8 mouse cellular contexts compared by ENCODE assay signal in genomic region chr1:175692246-175692996, GRCm38 (mm10). TPM values are rescaled to one million over a fixed set of nuclear protein-coding genes. Genes with fewer than 3 reads are reported as not detected.
DNase-seq lines count a peak whose midpoint lies in the region; ATAC-seq and TF ChIP-seq lines count a peak whose summit lies in the region.

Opn3 (minus strand) TSS chr1:175692776.
Chml (minus strand) TSS chr1:175692901.

- H3K4me1 ChIP-seq in MEL (ENCODE audit: control insufficient read depth in 1 of 2, insufficient read depth in 2 of 2, low read length in 2 of 2): no peaks in the 10 kb centered on the region; a peak in 2 of 4 replicates
- no peaks in the 10 kb centered on the region for H3K4me1 ChIP-seq in cerebellum, adult 2 months (ENCODE audit: control insufficient read depth, insufficient read depth, low read length)
- peaks cover 5% of the 10 kb centered on the region for H3K4me1 ChIP-seq in forebrain, postnatal 0 days (ENCODE audit: insufficient read depth)
- peaks cover 22% of the 10 kb centered on the region for H3K4me1 ChIP-seq in lung, embryonic 15.5 days

- DNase-seq in MEL (ENCODE audit: low read depth, low spot score): peak; percentile 99
- DNase-seq in cerebellum, adult 2 months: peak; percentile 98
- peak; percentile 96 for DNase-seq in forebrain, postnatal 0 days
- peak; percentile 99 for DNase-seq in heart, postnatal 4 days
- peak; percentile 95 to 96 for DNase-seq in layer of hippocampus, adult 8-10 months (ENCODE audit: low spot score in 2 of 2)
- DNase-seq in ovary, adult 18-20 months (ENCODE audit: low spot score): peak; percentile 99
- DNase-seq in thymus, postnatal 0 days (ENCODE audit: low spot score): peak; percentile 100

- WGBS in cerebellum, adult 2 months: under 1% methylated on average over 72 of the region's 73 CpGs
- 1% methylated on average over 73 of the region's 73 CpGs for WGBS in forebrain, postnatal 0 days
- under 1% methylated on average over 32 of the region's 73 CpGs for WGBS in lung, embryonic 15.5 days

- TF ChIP-seq RAD21 in MEL (IDR thresholded peaks at IDR 0.05; ENCODE audit: low read depth, low read length): no peak

- no peaks in the 10 kb centered on the region for H3K9me3 ChIP-seq in MEL (replicated peaks; ENCODE audit: insufficient read depth, low read length)
- no peaks in the 10 kb centered on the region for H3K9me3 ChIP-seq in forebrain, postnatal 0 days (ENCODE audit: low read length)
- H3K9me3 ChIP-seq in lung, embryonic 15.5 days: no peaks in the 10 kb centered on the region

- peak within 1 kb of the TSS; percentile 95 for H3K4me2 ChIP-seq in forebrain, postnatal 0 days (ENCODE audit: low read depth)
- H3K4me2 ChIP-seq in lung, embryonic 15.5 days: peak within 1 kb of the TSS; percentile 93

- H3K79me2 ChIP-seq in MEL (ENCODE audit: control insufficient read depth, insufficient read depth, low read length, poor library complexity): peaks cover 6% of the 10 kb centered on the region

- TF ChIP-seq EP300 in MEL (IDR thresholded peaks at IDR 0.05; ENCODE audit: low read depth in 1 of 2, low read length in 2 of 2): no peak

- peak; percentile 93 to 96 for TF ChIP-seq POLR2A in MEL (IDR thresholded peaks at IDR 0.05; ENCODE audit: control insufficient read depth in 1 of 2, insufficient read depth in 1 of 2, low read depth in 1 of 2, low read length in 2 of 2, poor library complexity in 1 of 2)
- TF ChIP-seq POLR2A in cerebellum, adult 2 months (IDR thresholded peaks at IDR 0.05; ENCODE audit: borderline replicate concordance, insufficient read depth, low read length): peak; percentile 39; the same call in 1 of the 2 replicates

- peaks cover 0 to 13% of the 10 kb centered on the region in 2 experiments; a peak in 2 of 4 replicates for H3K36me3 ChIP-seq in MEL (ENCODE audit: control insufficient read depth in 1 of 2, insufficient read depth in 2 of 2, low read length in 2 of 2)
- H3K36me3 ChIP-seq in forebrain, postnatal 0 days (ENCODE audit: insufficient read depth): peaks cover 5% of the 10 kb centered on the region; the same call in 1 of the 2 replicates
- peaks cover 7% of the 10 kb centered on the region; the same call in 1 of the 2 replicates for H3K36me3 ChIP-seq in lung, embryonic 15.5 days

- no peak for TF ChIP-seq CTCF in MEL (IDR thresholded peaks at IDR 0.05 in 2 of 3, conservative IDR thresholded peaks at IDR 0.05 in 1 of 3; ENCODE audit: control insufficient read depth in 1 of 3, insufficient read depth in 1 of 3, low read depth in 2 of 3, low read length in 3 of 3, poor library complexity in 1 of 3, severe bottlenecking in 1 of 3)
- no peak for TF ChIP-seq CTCF in cerebellum, adult 2 months (IDR thresholded peaks at IDR 0.05; ENCODE audit: borderline replicate concordance, insufficient read depth, low read depth, low read length)
- no peak for TF ChIP-seq CTCF in forebrain, postnatal 0 days (IDR thresholded peaks at IDR 0.05; ENCODE audit: low read depth)

- peak within 1 kb of the TSS; percentile 49 for H3K27ac ChIP-seq in MEL (ENCODE audit: control insufficient read depth, low read depth, low read length)
- no peak within 1 kb of the TSS for H3K27ac ChIP-seq in cerebellum, adult 2 months (ENCODE audit: insufficient read depth, low read length)
- peak within 1 kb of the TSS; percentile 84 for H3K27ac ChIP-seq in forebrain, postnatal 0 days (ENCODE audit: low read depth, low read length)
- peak within 1 kb of the TSS; percentile 90 for H3K27ac ChIP-seq in lung, embryonic 15.5 days

- ATAC-seq in forebrain, postnatal 0 days: peak; percentile 94
- peak; percentile 98 for ATAC-seq in lung, embryonic 15.5 days (ENCODE audit: borderline replicate concordance, extremely low read depth, low FRiP score, low TSS enrichment)

- H3K9ac ChIP-seq in MEL (ENCODE audit: control insufficient read depth, low read depth, low read length, poor library complexity, severe bottlenecking): peak within 1 kb of the TSS; percentile 88
- H3K9ac ChIP-seq in forebrain, postnatal 0 days: peak within 1 kb of the TSS; percentile 82
- H3K9ac ChIP-seq in lung, embryonic 15.5 days: peak within 1 kb of the TSS; percentile 83

- H3K27me3 ChIP-seq in MEL (ENCODE audit: control insufficient read depth in 1 of 2, insufficient read depth in 2 of 2, low read length in 2 of 2): no peaks in the 10 kb centered on the region
- H3K27me3 ChIP-seq in cerebellum, adult 2 months (ENCODE audit: control insufficient read depth, insufficient read depth, low read length): no peaks in the 10 kb centered on the region
- no peaks in the 10 kb centered on the region for H3K27me3 ChIP-seq in forebrain, postnatal 0 days (ENCODE audit: insufficient read depth, low read length)
- H3K27me3 ChIP-seq in lung, embryonic 15.5 days: no peaks in the 10 kb centered on the region

- H3K4me3 ChIP-seq in MEL (ENCODE audit: control insufficient read depth in 1 of 2, insufficient read depth in 1 of 2, low read depth in 2 of 2, low read length in 2 of 2): peak within 1 kb of the TSS; percentile 83 to 94
- peak within 1 kb of the TSS; percentile 77 for H3K4me3 ChIP-seq in cerebellum, adult 2 months (replicated peaks; ENCODE audit: insufficient read depth, low read depth, low read length)
- H3K4me3 ChIP-seq in forebrain, postnatal 0 days (ENCODE audit: low read depth, low read length): peak within 1 kb of the TSS; percentile 90
- peak within 1 kb of the TSS; percentile 67 for H3K4me3 ChIP-seq in lung, embryonic 15.5 days

TF ChIP-seq in MEL, 35 proteins besides CTCF, POLR2A, EP300 and RAD21:
- TF ChIP-seq TBP (IDR thresholded peaks at IDR 0.05; ENCODE audit: low read depth, low read length) (0 out of 2 replicates have a peak, but pooled peaks have one; percentile 35), SMC3 (IDR thresholded peaks at IDR 0.05; ENCODE audit: low read depth, low read length) (no peak; the same call in 1 of the 2 replicates), POLR2AphosphoS2 (IDR thresholded peaks at IDR 0.05; ENCODE audit: low read length) (peak; percentile 82), NELFE (IDR thresholded peaks at IDR 0.05; ENCODE audit: low read depth, low read length) (peak; percentile 89), ZMIZ1 (IDR thresholded peaks at IDR 0.05; ENCODE audit: low read depth, low read length) (peak; percentile 93), TCF12 (IDR thresholded peaks at IDR 0.05; ENCODE audit: low read depth, low read length) (peak; percentile 39; the same call in 1 of the 2 replicates), CHD1 (IDR thresholded peaks at IDR 0.05; ENCODE audit: low read depth, low read length) (no peak), HCFC1 (IDR thresholded peaks at IDR 0.05; ENCODE audit: low read depth, low read length) (no peak), MXI1 (IDR thresholded peaks at IDR 0.05; ENCODE audit: low read depth, low read length) (peak; percentile 61; the same call in 1 of the 2 replicates), JUND (IDR thresholded peaks at IDR 0.05; ENCODE audit: low read depth, low read length) (no peak), USF1 (IDR thresholded peaks at IDR 0.05; ENCODE audit: low read depth, low read length) (peak; percentile 33; the same call in 1 of the 2 replicates), NRF1 (IDR thresholded peaks at IDR 0.05; ENCODE audit: insufficient read depth, low read depth, low read length, poor library complexity, severe bottlenecking) (peak; percentile 42; the same call in 1 of the 2 replicates), ELF1 (IDR thresholded peaks at IDR 0.05; ENCODE audit: low read depth, low read length) (peak; percentile 79)

RNA-seq across cellular contexts. Expression of gene Opn3, which starts in this region (rescaled TPM):
- total RNA-seq in MEL (2012; rRNA removed): 0.39 and 0.50 TPM in 2 replicates
- 1 to 10 TPM in 1 of 2 experiments, not detected in 1; 2.2 TPM for polyA plus RNA-seq in MEL (2012; ENCODE audit: insufficient read depth in 1 of 2, insufficient read length in 2 of 2, low read depth in 1 of 2, low replicate concordance in 2 of 2, missing spikeins in 1 of 2)
- polyA plus RNA-seq in cerebellum, adult 2 months (2012; rRNA removed): 6.7 and 7.7 TPM in 2 replicates
- total RNA-seq in forebrain, postnatal 0 days (2014; rRNA removed): 6.8 and 9.0 TPM in 2 replicates
- polyA plus RNA-seq in forebrain, postnatal 0 days (2015; fragmentation: Nextera tagmentation; extraction: Ambion mirVana): 4.8 and 6.4 TPM in 2 replicates
- 10 to 100 TPM in 1 of 2 experiments, 1 to 10 TPM in 1; 9.5 to 11.3 TPM for total RNA-seq in heart, postnatal 4 days (2021)
- total RNA-seq in layer of hippocampus, adult 8-10 months (2022): 1 to 10 TPM; 1.4 to 2.0 (median 1.5) TPM
- polyA plus RNA-seq in lung, embryonic 15.5 days (2015; fragmentation: Nextera tagmentation; extraction: Ambion mirVana): 5.6 and 6.1 TPM in 2 replicates
- polyA plus RNA-seq in thymus, postnatal 0 days (2015; fragmentation: Nextera tagmentation; extraction: Ambion mirVana): 3.1 and 3.2 TPM in 2 replicates

RNA-seq across cellular contexts. Expression of gene Chml, which starts in this region (rescaled TPM):
- 3.5 and 4.4 TPM in 2 replicates for total RNA-seq in MEL (2012; rRNA removed)
- polyA plus RNA-seq in MEL (2012; ENCODE audit: insufficient read depth in 1 of 2, insufficient read length in 2 of 2, low read depth in 1 of 2, low replicate concordance in 2 of 2, missing spikeins in 1 of 2): 10 to 100 TPM in 1 of 2 experiments, not detected in 1; 16.0 TPM
- polyA plus RNA-seq in cerebellum, adult 2 months (2012; rRNA removed): 3.8 and 4.1 TPM in 2 replicates
- 10.9 and 15.1 TPM in 2 replicates for total RNA-seq in forebrain, postnatal 0 days (2014; rRNA removed)
- polyA plus RNA-seq in forebrain, postnatal 0 days (2015; fragmentation: Nextera tagmentation; extraction: Ambion mirVana): 1.4 and 2.2 TPM in 2 replicates
- total RNA-seq in heart, postnatal 4 days (2021): 10 to 100 TPM; 19.3 to 19.4 TPM
- 1 to 10 TPM; 4.2 to 5.8 (median 5.5) TPM for total RNA-seq in layer of hippocampus, adult 8-10 months (2022)
- 2.5 and 2.7 TPM in 2 replicates for polyA plus RNA-seq in lung, embryonic 15.5 days (2015; fragmentation: Nextera tagmentation; extraction: Ambion mirVana)
- 1.7 and 1.8 TPM in 2 replicates for polyA plus RNA-seq in thymus, postnatal 0 days (2015; fragmentation: Nextera tagmentation; extraction: Ambion mirVana)
